Mouse (Mus musculus): Measurements from ENCODE around the gene Olfr1052.
"Not testable (repeated sequence)": the region's sequence is repeated elsewhere in the genome, so short reads cannot be mapped to it uniquely, and the experiment has no call there.

Olfr1052 gene

DNA sequence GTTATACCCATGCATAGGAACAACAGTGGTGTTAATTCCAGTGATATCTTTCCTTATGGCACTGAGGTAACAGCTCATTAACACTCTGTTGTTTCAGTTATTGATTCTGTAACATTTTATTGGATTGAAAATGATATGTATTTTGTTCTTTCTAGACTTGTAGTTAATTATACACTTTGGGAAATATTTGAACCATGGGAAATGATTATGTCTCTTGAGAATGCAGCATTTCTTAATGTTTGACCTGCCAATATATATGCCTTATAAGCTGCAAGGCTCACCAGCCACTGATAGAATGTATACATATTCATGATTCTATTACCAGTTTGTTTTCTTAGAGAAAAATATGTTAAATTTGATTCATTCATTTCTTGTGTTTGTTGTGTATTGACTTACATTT, at the start of gene Olfr1052:
Gene Olfr1052 (plus strand): TSS at position 301 of the 400 bp plus-strand sequence.
- DNase-seq (ENCODE audit: low spot score), result no peak

DNA sequence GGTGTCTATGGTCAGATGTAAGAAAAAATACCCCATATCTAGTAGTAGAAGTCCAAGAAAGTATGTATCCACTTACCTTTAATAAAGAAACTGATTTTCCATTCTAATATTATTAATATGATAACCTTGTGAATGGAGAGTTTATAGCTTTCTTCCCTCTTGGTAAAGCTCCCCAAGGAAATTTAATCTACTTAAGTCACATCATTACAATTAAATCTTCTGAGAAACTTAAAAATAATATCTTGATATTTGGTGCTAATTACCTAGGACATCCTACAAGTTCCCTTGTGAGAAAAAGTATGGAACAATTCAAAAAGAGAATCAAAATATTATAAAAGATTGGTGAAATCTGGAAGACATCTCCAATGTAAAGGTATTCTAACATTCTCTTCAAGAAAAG, 34.0 kb upstream of the Olfr1052 start, which contains the start of gene Olfr1049:
Gene Olfr1049 (minus strand): TSS at position 101 of the 400 bp plus-strand sequence.
- not testable (repeated sequence) for DNase-seq (ENCODE audit: low spot score)

DNA sequence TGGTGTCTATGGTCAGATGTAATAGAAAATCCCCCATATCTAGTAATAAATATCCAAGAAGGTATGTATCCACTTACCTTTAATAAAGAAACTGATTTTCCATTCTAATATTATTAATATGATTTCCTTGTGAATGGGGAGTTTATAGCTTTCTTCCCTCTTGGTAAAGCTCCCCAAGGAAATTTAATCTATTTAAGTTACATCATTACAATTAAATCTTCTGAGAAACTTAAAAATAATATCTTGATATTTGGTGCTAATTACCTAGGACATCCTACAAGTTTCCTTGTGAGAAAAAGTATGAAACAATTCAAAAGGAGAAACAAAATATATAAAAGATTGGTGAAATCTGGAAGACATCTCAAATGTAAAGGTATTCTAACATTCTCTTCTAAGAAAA, 13.3 kb upstream of the Olfr1052 start, which contains the start of gene Olfr1051:
Gene Olfr1051 (minus strand): TSS at position 101 of the 400 bp plus-strand sequence.
- DNase-seq (ENCODE audit: low spot score), result not testable (repeated sequence)

DNA sequence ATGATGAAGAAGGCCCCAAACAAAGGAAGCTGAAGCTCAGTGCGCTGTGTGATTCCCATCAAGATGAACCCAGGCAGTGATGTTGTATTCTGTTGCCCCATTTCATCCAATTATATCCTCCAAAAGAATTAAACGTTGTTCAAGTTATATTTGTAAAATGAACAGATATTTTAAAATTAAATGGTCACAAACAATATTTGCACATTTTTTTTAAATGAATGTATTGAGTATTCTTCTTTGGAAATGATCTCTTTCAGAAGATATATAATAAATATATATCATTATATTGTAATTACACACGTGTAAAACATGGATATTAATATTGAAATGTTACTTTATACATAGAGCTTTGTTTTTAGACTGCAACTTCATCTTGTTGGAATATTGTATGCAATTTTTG, 22.9 kb downstream of the Olfr1052 start, which contains the start of gene Olfr1053:
Gene Olfr1053 (minus strand): TSS at position 101 of the 400 bp plus-strand sequence.
- DNase-seq (ENCODE audit: low spot score), result no peak

DNA sequence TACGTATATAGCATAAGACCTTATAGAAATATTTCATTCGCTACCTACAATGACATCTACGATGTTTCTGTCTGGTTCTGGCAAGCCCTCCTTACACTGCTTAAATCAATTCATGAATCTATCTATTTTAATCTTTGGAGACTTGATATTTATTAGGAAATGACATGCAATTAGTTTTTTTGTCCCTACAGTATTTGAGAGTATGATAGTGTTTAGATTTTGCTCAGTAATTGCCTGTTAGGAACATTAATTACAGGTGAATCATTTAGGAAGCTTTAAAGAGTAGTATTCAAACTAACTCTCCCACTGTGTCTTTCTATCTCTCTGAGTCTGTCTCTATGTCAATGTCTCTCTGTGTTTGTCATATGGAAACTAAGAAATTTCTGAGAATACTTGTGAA, 43.1 kb downstream of the Olfr1052 start, which contains the start of gene Olfr1054:
Gene Olfr1054 (minus strand): TSS at position 101 of the 400 bp plus-strand sequence.
- no peak for DNase-seq (ENCODE audit: low spot score)

Measured in layer of hippocampus, adult 11-12 months (tissue).